Mouse (Mus musculus) neural tube, embryonic 13.5 days (tissue): Measurements from ENCODE around the gene Gm3448. TPM values are rescaled to one million over a fixed set of nuclear protein-coding genes. Genes with fewer than 3 reads are reported as not detected.
A peak's percentile ranks its signal among the peaks of the same experiment; 100 is the strongest.
"Not testable (repeated sequence)": the region's sequence is repeated elsewhere in the genome, so short reads cannot be mapped to it uniquely, and the experiment has no call there.

Experiments
- ATAC-seq: fragments of 200-750 bp; cut with Nextera tagmentation; 2 replicates; pipeline ENCODE4 v1.8.0; 2017; ENCODE audit warnings: low read depth, mild to moderate bottlenecking, moderate TSS enrichment, moderate library complexity
- H3K27ac ChIP-seq: fragments of 300-500 bp; sonication (generic); replicated peaks from 2 replicates; pipeline ENCODE4 v1.5.1; 2015; ENCODE audit warnings: moderate library complexity, mild to moderate bottlenecking, inconsistent platforms
- H3K27me3 ChIP-seq: fragments of 300-500 bp; sonication (generic); 2 replicates; pipeline ENCODE4 v1.6.1; 2015; ENCODE audit warnings: mild to moderate bottlenecking, inconsistent platforms
- H3K36me3 ChIP-seq: fragments of 300-500 bp; sonication (generic); 2 replicates; pipeline ENCODE4 v1.6.1; 2015; ENCODE audit warnings: mild to moderate bottlenecking, inconsistent platforms
- H3K4me1 ChIP-seq: fragments of 300-500 bp; sonication (generic); replicated peaks from 2 replicates; pipeline ENCODE4 v1.6.1; 2015; ENCODE audit warnings: inconsistent platforms
- H3K4me2 ChIP-seq: fragments of 300-500 bp; sonication (generic); 2 replicates; pipeline ENCODE4 v1.6.1; 2015; ENCODE audit warnings: inconsistent platforms, mild to moderate bottlenecking, moderate library complexity
- H3K4me3 ChIP-seq: fragments of 300-500 bp; sonication (generic); 2 replicates; pipeline ENCODE4 v1.5.1; 2015; ENCODE audit warnings: mild to moderate bottlenecking, inconsistent platforms
- H3K9ac ChIP-seq: fragments of 300-500 bp; sonication (generic); 2 replicates; pipeline ENCODE4 v1.6.1; 2015; ENCODE audit warnings: moderate library complexity, mild to moderate bottlenecking, inconsistent platforms
- H3K9me3 ChIP-seq: fragments of 300-500 bp; sonication (generic); 2 replicates; pipeline ENCODE4 v1.6.1; 2016; ENCODE audit warnings: inconsistent platforms
- WGBS: fragments of 180-500 bp; shearing (Covaris S2); methylation state at CpG from one replicate; pipeline ENCODE4 v1.1.7; 2015; 5-methylcytosine and 5-hydroxymethylcytosine counted together
- polyA plus RNA-seq: library from polyadenylated mRNA; unstranded; fragments of >200 nt; fragmentation: Nextera tagmentation; extraction: Ambion mirVana; gene quantifications from 2 replicates; pipeline ENCODE4 v1.2.1, GENCODE M21; 2015

Gene Gm3448
- polyA plus RNA-seq: 3.4 and 4.0 TPM in 2 replicates

DNA sequence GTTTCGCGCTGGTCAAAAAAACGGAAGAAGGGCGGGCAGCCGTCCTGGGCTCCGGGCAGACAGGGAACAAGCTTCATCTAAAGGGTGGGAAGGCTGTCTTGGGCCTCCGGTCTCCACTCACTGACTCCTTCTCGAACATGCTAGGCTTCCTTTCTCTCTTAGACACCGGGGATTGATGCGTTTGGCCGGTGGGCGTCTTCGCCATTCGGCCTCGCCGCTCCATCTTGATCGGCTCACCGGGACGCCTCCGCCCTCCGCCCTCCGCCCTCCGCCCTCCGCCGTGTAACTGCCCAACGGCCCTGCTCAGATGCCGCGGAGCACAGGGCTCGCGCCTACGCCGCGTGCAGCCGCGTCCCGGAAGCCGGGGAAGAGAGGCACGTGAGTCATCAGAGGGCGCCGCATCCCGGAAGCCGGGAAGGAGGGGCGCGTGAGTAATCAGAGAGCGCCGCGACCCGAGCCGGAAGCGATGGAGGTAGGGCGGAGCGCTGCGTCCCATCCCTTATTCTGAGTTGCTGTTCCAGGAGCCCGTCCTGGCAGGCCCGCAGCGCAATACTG is at the start of gene Gm3448, which contains the start of the genes Ermard and Tcte3:
TSS of gene Gm3448 (minus strand) at position 363 of the 555 bp plus-strand sequence.
TSS of gene Ermard (plus strand) at position 34 of the 555 bp plus-strand sequence.
TSS of gene Tcte3 (minus strand) at position 314 of the 555 bp plus-strand sequence.
- H3K9me3 ChIP-seq, H3K4me1 ChIP-seq, H3K36me3 ChIP-seq, H3K27me3 ChIP-seq, H3K4me3 ChIP-seq, H3K9ac ChIP-seq, H3K4me2 ChIP-seq, H3K27ac ChIP-seq: not testable (repeated sequence)
- 0% methylated on average over 15 of the region's 56 CpGs for WGBS
- ATAC-seq: peak; percentile 97

GRCm38 (mm10) chr17:15088591-15089001 is 47.3 kb upstream of the Gm3448 start:
- 4% methylated on average over 8 of the region's 8 CpGs for WGBS
- Histone ChIP-seq H3K4me1 (peaks cover 35% of the 10 kb centered on the region), H3K36me3 (no peaks in the 10 kb centered on the region), H3K27ac (peak overlapping the region; percentile 84), H3K4me3 (no peak overlapping the region), H3K4me2 (peak overlapping the region; percentile 28), H3K9me3 (no peaks in the 10 kb centered on the region), H3K9ac (no peak overlapping the region), H3K27me3 (0 out of 2 replicates have a peak, but pooled peaks cover 6% of the 10 kb centered on the region)
- ATAC-seq: peak; percentile 88

DNA sequence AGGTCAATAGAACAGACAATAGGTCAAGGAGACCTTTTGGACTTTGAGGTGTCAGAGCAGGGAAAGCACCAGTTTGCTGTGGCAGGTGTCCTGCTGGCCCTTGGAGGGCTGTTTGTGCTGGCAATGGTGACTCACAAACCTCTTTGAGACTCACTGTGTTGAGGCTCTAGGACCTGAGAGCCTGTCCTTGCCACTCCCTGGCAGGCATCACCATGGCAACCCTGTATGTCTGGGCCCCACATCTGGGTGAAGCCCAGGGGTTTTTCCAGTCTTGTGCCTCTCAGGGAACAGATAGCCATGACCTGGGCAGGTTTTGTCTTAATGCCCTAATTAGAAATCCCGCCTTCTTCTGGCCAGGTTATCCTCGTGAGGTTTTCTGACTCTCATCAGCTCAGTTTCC is 46.8 kb upstream of the Gm3448 start:
- Histone ChIP-seq H3K4me2 (peak overlapping the region; percentile 28; the same call in 1 of the 2 replicates), H3K4me1 (peaks cover 31% of the 10 kb centered on the region), H3K9ac (no peak overlapping the region), H3K4me3 (no peak overlapping the region), H3K27me3 (0 out of 2 replicates have a peak, but pooled peaks cover 6% of the 10 kb centered on the region), H3K36me3 (no peaks in the 10 kb centered on the region), H3K9me3 (no peaks in the 10 kb centered on the region), H3K27ac (peak overlapping the region; percentile 84)
- WGBS: 9% methylated on average over 2 of the region's 2 CpGs
- ATAC-seq: peak; percentile 68

DNA sequence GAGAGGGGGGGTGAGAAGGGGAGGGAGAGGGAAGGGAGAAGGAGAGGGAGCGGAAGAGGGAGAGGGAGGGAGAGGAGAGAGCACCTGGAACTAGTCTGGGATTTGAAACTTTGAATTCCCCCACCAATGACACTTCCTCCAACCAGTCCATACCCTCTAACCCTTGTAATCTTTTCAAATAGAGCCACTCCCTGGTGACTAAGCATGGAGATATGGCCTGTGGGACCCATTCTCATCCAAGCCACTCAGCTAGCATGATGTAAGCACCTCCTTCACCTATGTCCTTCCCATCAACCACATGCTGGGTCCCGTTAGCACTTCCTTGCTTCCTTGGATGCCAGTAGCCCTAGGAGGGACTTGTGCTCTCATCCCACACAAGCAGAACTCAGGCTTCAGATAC is 43.7 kb upstream of the Gm3448 start:
- Histone ChIP-seq H3K27ac (no peak overlapping the region), H3K4me3 (no peak overlapping the region), H3K9me3 (no peaks in the 10 kb centered on the region), H3K4me1 (peaks cover 31% of the 10 kb centered on the region), H3K9ac (no peak overlapping the region), H3K4me2 (no peak overlapping the region), H3K27me3 (0 out of 2 replicates have a peak, but pooled peaks cover 6% of the 10 kb centered on the region), H3K36me3 (no peaks in the 10 kb centered on the region)
- 80% methylated on average over 2 of the region's 2 CpGs for WGBS
- no peak for ATAC-seq

DNA sequence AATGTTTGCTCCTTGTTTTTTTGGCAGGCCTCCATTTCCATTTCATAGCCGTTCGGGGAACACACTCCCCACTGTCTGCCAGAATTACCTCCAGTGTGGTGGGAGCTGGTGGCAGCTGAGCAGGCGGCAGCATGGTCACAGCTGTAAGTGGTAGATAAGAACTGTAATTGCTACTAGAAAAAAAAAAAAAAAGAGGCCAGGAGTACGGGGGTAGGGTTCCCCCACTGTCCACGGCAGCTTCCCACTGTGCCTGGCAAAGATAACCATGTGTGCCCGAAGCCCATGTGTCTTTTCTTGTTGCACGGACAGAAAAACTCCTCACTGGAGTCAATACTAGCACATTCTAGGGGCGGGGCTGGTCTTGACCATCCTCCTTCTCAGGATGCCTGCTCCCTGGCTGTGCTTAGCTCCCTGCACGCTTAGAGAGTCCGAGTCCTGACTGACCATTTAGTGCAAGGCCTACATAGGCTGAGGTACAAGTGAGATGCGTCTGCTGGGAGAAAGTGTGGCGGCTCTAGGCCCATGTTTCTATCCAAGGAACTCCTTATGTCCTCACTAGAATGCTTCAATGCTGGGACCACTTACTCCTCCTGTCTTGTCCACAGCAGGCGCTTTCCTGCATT is 43.0 kb upstream of the Gm3448 start:
- no peak for ATAC-seq
- H3K36me3 ChIP-seq: no peaks in the 10 kb centered on the region
- H3K9me3 ChIP-seq: no peaks in the 10 kb centered on the region
- H3K4me3 ChIP-seq: no peak overlapping the region
- H3K4me1 ChIP-seq: peaks cover 29% of the 10 kb centered on the region
- H3K27ac ChIP-seq: no peak overlapping the region
- 68% methylated on average over 13 of the region's 13 CpGs for WGBS
- H3K4me2 ChIP-seq: no peak overlapping the region
- H3K9ac ChIP-seq: no peak overlapping the region
- H3K27me3 ChIP-seq: 0 out of 2 replicates have a peak, but pooled peaks cover 9% of the 10 kb centered on the region

- ATAC-seq: no peak
- Histone ChIP-seq H3K4me3 (no peak overlapping the region), H3K36me3 (no peaks in the 10 kb centered on the region), H3K4me1 (no peaks in the 10 kb centered on the region), H3K4me2 (no peak overlapping the region), H3K27ac (no peak overlapping the region), H3K27me3 (0 out of 2 replicates have a peak, but pooled peaks cover 8% of the 10 kb centered on the region), H3K9ac (no peak overlapping the region), H3K9me3 (no peaks in the 10 kb centered on the region)
- 46% methylated on average over 2 of the region's 2 CpGs for WGBS
These were observed 36.2 kb upstream of the Gm3448 start for GRCm38 (mm10) chr17:15077536-15077935.

DNA sequence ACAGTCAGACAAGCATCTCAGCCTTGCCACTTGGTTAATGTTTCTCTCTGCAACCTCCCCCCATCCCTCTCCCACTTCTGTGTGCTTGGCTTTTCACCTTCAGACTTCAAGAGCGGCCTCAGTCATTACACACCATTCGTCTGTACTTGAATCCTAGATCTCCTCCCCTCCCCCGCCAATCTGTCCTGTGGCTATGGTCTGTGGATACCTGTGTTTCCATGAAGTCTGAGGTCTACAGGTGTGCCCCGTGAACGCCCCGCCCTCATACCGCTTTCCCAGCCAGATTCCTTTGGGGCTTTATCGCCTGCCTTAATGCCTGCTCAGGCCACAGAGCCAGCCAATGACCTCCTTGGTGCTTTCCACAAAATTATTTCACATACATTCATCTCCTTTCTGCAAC is 33.7 kb upstream of the Gm3448 start:
- 84% methylated on average over 8 of the region's 8 CpGs for WGBS
- no peak overlapping the region for H3K4me2 ChIP-seq
- peaks cover 5% of the 10 kb centered on the region; the same call in 1 of the 2 replicates for H3K4me1 ChIP-seq
- no peaks in the 10 kb centered on the region for H3K36me3 ChIP-seq
- H3K9ac ChIP-seq: no peak overlapping the region
- H3K9me3 ChIP-seq: no peaks in the 10 kb centered on the region
- no peak for ATAC-seq
- H3K27ac ChIP-seq: no peak overlapping the region
- H3K4me3 ChIP-seq: no peak overlapping the region
- 0 out of 2 replicates have a peak, but pooled peaks cover 6% of the 10 kb centered on the region for H3K27me3 ChIP-seq

GRCm38 (mm10) chr17:15072211-15072610 is 30.9 kb upstream of the Gm3448 start:
- Histone ChIP-seq H3K9me3 (no peaks in the 10 kb centered on the region), H3K27me3 (0 out of 2 replicates have a peak, but pooled peaks cover 4% of the 10 kb centered on the region), H3K27ac (no peak overlapping the region), H3K4me3 (no peak overlapping the region), H3K4me1 (peaks cover 5% of the 10 kb centered on the region; the same call in 1 of the 2 replicates), H3K36me3 (no peaks in the 10 kb centered on the region), H3K4me2 (no peak overlapping the region), H3K9ac (no peak overlapping the region)
- peak; percentile 75; the same call in 1 of the 2 replicates for ATAC-seq
- WGBS: 29% methylated on average over 2 of the region's 2 CpGs

DNA sequence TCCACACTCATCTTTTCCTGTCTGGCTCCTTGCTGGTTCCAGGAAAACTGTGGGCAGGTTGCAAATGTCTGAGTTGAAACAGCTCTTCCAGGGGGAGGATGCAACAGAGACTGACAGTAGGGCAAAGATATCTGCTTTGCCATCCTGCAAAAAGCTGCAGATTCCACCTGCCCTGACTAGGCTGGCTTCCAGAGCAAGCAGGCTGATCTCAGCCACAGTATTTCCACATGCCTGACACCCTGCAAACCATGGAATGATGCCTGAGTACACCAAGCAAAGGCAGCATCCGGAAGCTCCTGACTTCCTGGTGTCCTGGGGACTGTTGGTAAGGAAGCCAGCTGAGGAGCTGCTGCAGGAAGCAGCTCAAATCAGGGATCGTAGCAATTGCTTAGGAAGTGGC is 27.8 kb upstream of the Gm3448 start:
- H3K36me3 ChIP-seq: 0 out of 2 replicates have a peak, but pooled peaks cover 10% of the 10 kb centered on the region
- no peak overlapping the region for H3K4me3 ChIP-seq
- 0 out of 2 replicates have a peak, but pooled peaks cover 4% of the 10 kb centered on the region for H3K27me3 ChIP-seq
- H3K4me2 ChIP-seq: no peak overlapping the region
- WGBS: 65% methylated on average over 2 of the region's 2 CpGs
- H3K9me3 ChIP-seq: no peaks in the 10 kb centered on the region
- H3K27ac ChIP-seq: no peak overlapping the region
- no peak overlapping the region for H3K9ac ChIP-seq
- ATAC-seq: no peak
- peaks cover 19% of the 10 kb centered on the region for H3K4me1 ChIP-seq

GRCm38 (mm10) chr17:15068040-15068792 is 26.9 kb upstream of the Gm3448 start:
- no peak for ATAC-seq
- H3K9me3 ChIP-seq: no peaks in the 10 kb centered on the region
- WGBS: 74% methylated on average over 8 of the region's 8 CpGs

GRCm38 (mm10) chr17:15066911-15067310 is 25.6 kb upstream of the Gm3448 start:
- H3K36me3 ChIP-seq: peaks cover 31% of the 10 kb centered on the region
- no peak overlapping the region for H3K4me3 ChIP-seq
- no peak overlapping the region for H3K9ac ChIP-seq
- H3K27ac ChIP-seq: no peak overlapping the region
- no peak overlapping the region for H3K4me2 ChIP-seq
- 0 out of 2 replicates have a peak, but pooled peaks cover 4% of the 10 kb centered on the region for H3K27me3 ChIP-seq
- H3K9me3 ChIP-seq: no peaks in the 10 kb centered on the region
- 59% methylated on average over 1 of the region's 1 CpGs for WGBS
- no peak for ATAC-seq
- peaks cover 14% of the 10 kb centered on the region for H3K4me1 ChIP-seq

More at GRCm38 (mm10) chr17:15068040-15068792, 26.9 kb upstream of the Gm3448 start:
- H3K4me3 ChIP-seq: no peak overlapping the region
- no peak overlapping the region for H3K9ac ChIP-seq
- 0 out of 2 replicates have a peak, but pooled peaks cover 4% of the 10 kb centered on the region for H3K27me3 ChIP-seq
- H3K4me1 ChIP-seq: peaks cover 19% of the 10 kb centered on the region
- peaks cover 19% of the 10 kb centered on the region for H3K36me3 ChIP-seq
- H3K4me2 ChIP-seq: no peak overlapping the region
- no peak overlapping the region for H3K27ac ChIP-seq
